Mouse (Mus musculus) heart, adult 2 months (tissue): ENCODE measurements around the gene Pus7l.

ENCODE experiments used
- CTCF ChIP-seq: fragments of 200-600 bp; IDR thresholded peaks from 2 replicates; pipeline ENCODE4 v1.8.1; 2022; ENCODE audit warnings: antibody characterized with exemption, mild to moderate bottlenecking, moderate library complexity
- POLR2A ChIP-seq: fragments of 200-500 bp; IDR thresholded peaks from 2 replicates; pipeline ENCODE4 v1.6.1; 2011; ENCODE audit warnings: mild to moderate bottlenecking, low read depth, low read length, control low read depth; ENCODE audit not compliant: insufficient read depth

DNA sequence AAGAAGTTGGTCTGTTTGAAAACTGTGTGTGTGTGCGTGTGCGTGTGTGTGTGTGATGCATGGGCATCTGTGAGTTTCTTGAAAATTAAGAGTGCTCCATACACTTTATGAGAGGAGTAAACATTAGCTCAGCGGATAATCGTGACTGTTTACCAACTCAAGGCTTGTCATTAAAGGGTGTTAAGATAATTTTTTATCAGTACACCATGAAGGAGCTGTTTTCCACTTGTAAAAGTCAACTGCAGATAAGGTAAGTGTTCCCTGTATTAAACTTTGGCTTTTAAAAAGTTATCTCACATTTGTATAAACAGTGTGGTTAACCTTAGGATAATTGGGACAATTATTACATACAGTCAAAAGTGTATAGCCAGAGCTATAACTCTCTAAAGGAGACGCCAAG is 11.0 kb downstream of the Pus7l start:
- TF ChIP-seq POLR2A (no peak), CTCF (no peak)
